Mouse (Mus musculus) olfactory bulb, adult 2 months (tissue): ENCODE results near the gene Ahcyl2.

Source experiments
- CTCF ChIP-seq: fragments of 200-500 bp; IDR thresholded peaks from 2 replicates; pipeline ENCODE4 v1.5.1; 2012; ENCODE audit warnings: low read depth, mild to moderate bottlenecking, low read length, moderate library complexity; ENCODE audit not compliant: insufficient read depth
- POLR2A ChIP-seq: fragments of 200-500 bp; IDR thresholded peaks from 2 replicates; pipeline ENCODE4 v1.6.1; 2012; ENCODE audit warnings: mild to moderate bottlenecking, low read depth, low read length, moderate library complexity; ENCODE audit not compliant: insufficient read depth

DNA sequence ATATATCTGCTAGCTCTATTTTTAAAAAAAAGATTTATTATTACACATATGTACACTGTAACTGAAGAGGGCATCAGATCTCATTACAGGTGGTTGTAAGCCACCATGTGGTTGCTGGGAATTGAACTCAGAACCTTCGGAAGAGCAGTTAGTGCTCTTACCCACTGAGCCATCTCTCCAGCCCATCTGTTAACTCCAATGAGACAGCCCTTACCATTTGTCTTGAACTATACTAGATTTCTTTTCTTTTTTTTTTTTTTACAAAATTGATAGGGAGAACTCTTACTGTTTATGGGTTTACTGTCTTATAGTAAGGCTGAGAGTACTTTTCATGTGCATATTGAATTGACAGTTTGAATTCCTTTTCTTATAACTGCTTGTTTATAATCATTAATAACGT, 12.8 kb downstream of the Ahcyl2 start:
- TF ChIP-seq POLR2A (no peak), CTCF (no peak)
